Mouse (Mus musculus) forebrain, embryonic 15.5 days (tissue): ENCODE results near the gene Dhx30. TPM values are rescaled to one million over a fixed set of nuclear protein-coding genes. Genes with fewer than 3 reads are reported as not detected.

Source experiments
- ATAC-seq: fragments of 200-750 bp; cut with Nextera tagmentation; replicated peaks from 2 replicates; pipeline ENCODE4 v1.8.0; 2017; ENCODE audit warnings: mild to moderate bottlenecking, moderate TSS enrichment, moderate library complexity
- H3K27ac ChIP-seq: fragments of 300-500 bp; sonication (generic); replicated peaks from 2 replicates; pipeline ENCODE4 v1.5.1; 2015; ENCODE audit warnings: mild to moderate bottlenecking, inconsistent platforms
- H3K27me3 ChIP-seq: fragments of 300-500 bp; sonication (generic); 2 replicates; pipeline ENCODE4 v1.6.1; 2015; ENCODE audit warnings: inconsistent platforms
- H3K36me3 ChIP-seq: fragments of 300-500 bp; sonication (generic); 2 replicates; pipeline ENCODE4 v1.6.1; 2015; ENCODE audit warnings: mild to moderate bottlenecking, inconsistent platforms
- H3K4me1 ChIP-seq: fragments of 300-500 bp; sonication (generic); 2 replicates; pipeline ENCODE4 v1.6.1; 2015; ENCODE audit warnings: inconsistent platforms
- H3K4me2 ChIP-seq: fragments of 300-500 bp; sonication (generic); replicated peaks from 2 replicates; pipeline ENCODE4 v1.6.1; 2015; ENCODE audit warnings: mild to moderate bottlenecking, inconsistent platforms
- H3K4me3 ChIP-seq: fragments of 300-500 bp; sonication (generic); 2 replicates; pipeline ENCODE4 v1.5.1; 2015; ENCODE audit warnings: mild to moderate bottlenecking, inconsistent platforms
- H3K9ac ChIP-seq: fragments of 300-500 bp; sonication (generic); replicated peaks from 2 replicates; pipeline ENCODE4 v1.6.1; 2015; ENCODE audit warnings: mild to moderate bottlenecking, inconsistent platforms
- H3K9me3 ChIP-seq: fragments of 300-500 bp; sonication (generic); 2 replicates; pipeline ENCODE4 v1.6.1; 2016; ENCODE audit warnings: inconsistent platforms
- WGBS: fragments of 180-500 bp; shearing (Covaris S2); methylation state at CpG from one replicate; pipeline ENCODE4 v1.1.7; 2015; ENCODE audit warnings: mixed read lengths; 5-methylcytosine and 5-hydroxymethylcytosine counted together
- polyA plus RNA-seq: library from polyadenylated mRNA; unstranded; fragments of >200 nt; fragmentation: Nextera tagmentation; extraction: Ambion mirVana; gene quantifications from 2 replicates; pipeline ENCODE4 v1.2.1, GENCODE M21; 2015

Dhx30 gene
- polyA plus RNA-seq, 1 experiment from 2014 or later: 211 TPM

DNA sequence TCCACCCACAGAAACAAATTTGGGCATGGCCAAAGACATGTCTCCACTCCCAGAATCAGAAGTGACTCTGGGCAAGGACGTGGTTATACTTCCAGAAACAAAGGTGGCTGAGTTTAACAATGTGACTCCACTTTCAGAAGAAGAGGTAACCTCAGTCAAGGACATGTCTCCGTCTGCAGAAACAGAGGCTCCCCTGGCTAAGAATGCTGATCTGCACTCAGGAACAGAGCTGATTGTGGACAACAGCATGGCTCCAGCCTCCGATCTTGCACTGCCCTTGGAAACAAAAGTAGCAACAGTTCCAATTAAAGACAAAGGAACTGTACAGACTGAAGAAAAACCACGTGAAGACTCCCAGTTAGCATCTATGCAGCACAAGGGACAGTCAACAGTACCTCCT lies 82.5 kb downstream of the Dhx30 start:
- no peak overlapping the region for H3K9ac ChIP-seq
- ATAC-seq: no peak
- H3K4me1 ChIP-seq: no peaks in the 10 kb centered on the region
- H3K4me2 ChIP-seq: no peak overlapping the region
- 76% methylated on average over 4 of the region's 4 CpGs for WGBS
- no peaks in the 10 kb centered on the region for H3K27me3 ChIP-seq
- no peak overlapping the region for H3K4me3 ChIP-seq
- H3K36me3 ChIP-seq: peaks cover 22% of the 10 kb centered on the region; the same call in 1 of the 2 replicates
- no peaks in the 10 kb centered on the region for H3K9me3 ChIP-seq
- H3K27ac ChIP-seq: no peak overlapping the region

Other genes starting within 250 kb of the Dhx30 start
- gene Cdc25a, start 242.3 kb downstream of the Dhx30 start, polyA plus RNA-seq: 21.4 and 22.7 TPM in 2 replicates
- 117 and 119 TPM in 2 replicates for gene Map4, start 186.4 kb downstream of the Dhx30 start, polyA plus RNA-seq
- gene Smarcc1, start 122 bp downstream of the Dhx30 start, polyA plus RNA-seq: 154 and 156 TPM in 2 replicates
- gene Cspg5, start 126.0 kb upstream of the Dhx30 start, polyA plus RNA-seq: 84.5 and 90.8 TPM in 2 replicates
- 34.9 and 36.4 TPM in 2 replicates for gene Elp6, start 187.3 kb upstream of the Dhx30 start, polyA plus RNA-seq
- gene Scap, start 215.5 kb upstream of the Dhx30 start, polyA plus RNA-seq: 50.2 and 52.3 TPM in 2 replicates